Mouse (Mus musculus) stomach, embryonic 14.5 days (tissue): ENCODE data around the gene Rabggta. TPM values are rescaled to one million over a fixed set of nuclear protein-coding genes. Genes with fewer than 3 reads are reported as not detected.
"Not testable (repeated sequence)": the region's sequence is repeated elsewhere in the genome, so short reads cannot be mapped to it uniquely, and the experiment has no call there.

ENCODE experiments used
- ATAC-seq: fragments of 200-750 bp; cut with Nextera tagmentation; 2 replicates; pipeline ENCODE4 v1.8.0; 2017; ENCODE audit warnings: low read depth, moderate TSS enrichment; ENCODE audit not compliant: insufficient number of reproducible peaks, insufficient read depth, low FRiP score
- H3K27ac ChIP-seq: fragments of 300-500 bp; sonication (generic); 2 replicates; pipeline ENCODE4 v1.5.1; 2014; ENCODE audit warnings: mild to moderate bottlenecking, low read length, moderate library complexity, mixed read lengths
- H3K27me3 ChIP-seq: fragments of 300-500 bp; sonication (generic); 2 replicates; pipeline ENCODE4 v1.6.1; 2014; ENCODE audit warnings: low read length, control low read depth, mixed read lengths; ENCODE audit not compliant: control insufficient read depth, insufficient read depth
- H3K36me3 ChIP-seq: fragments of 300-500 bp; sonication (generic); 2 replicates; pipeline ENCODE4 v1.6.1; 2014; ENCODE audit warnings: mild to moderate bottlenecking, control low read depth, low read length, moderate library complexity, mixed read lengths; ENCODE audit not compliant: control insufficient read depth, insufficient read depth
- H3K4me1 ChIP-seq: fragments of 300-500 bp; sonication (generic); 2 replicates; pipeline ENCODE4 v1.6.1; 2014; ENCODE audit warnings: low read length, control low read depth, mixed read lengths; ENCODE audit not compliant: control insufficient read depth, insufficient read depth
- H3K4me2 ChIP-seq: fragments of 300-500 bp; sonication (generic); replicated peaks from 2 replicates; pipeline ENCODE4 v1.6.1; 2014; ENCODE audit warnings: low read depth, low read length, control low read depth
- H3K4me3 ChIP-seq: fragments of 300-500 bp; sonication (generic); 2 replicates; pipeline ENCODE4 v1.5.1; 2014; ENCODE audit warnings: low read depth, low read length, control low read depth
- H3K9ac ChIP-seq: fragments of 300-500 bp; sonication (generic); replicated peaks from 2 replicates; pipeline ENCODE4 v1.6.1; 2014; ENCODE audit warnings: low read depth, mild to moderate bottlenecking, control low read depth, low read length, moderate library complexity, mixed read lengths
- H3K9me3 ChIP-seq: fragments of 300-500 bp; sonication (generic); 2 replicates; pipeline ENCODE4 v1.6.1; 2016; ENCODE audit warnings: low read depth, low read length, control low read depth; ENCODE audit not compliant: control insufficient read depth
- WGBS: fragments of 180-500 bp; shearing (Covaris S2); extraction: QIAGEN DNeasy Blood & Tissue Kit; methylation state at CpG from one replicate; pipeline ENCODE4 v1.1.7; 2014; 5-methylcytosine and 5-hydroxymethylcytosine counted together
- polyA plus RNA-seq: library from polyadenylated mRNA; unstranded; fragments of >200 nt; fragmentation: Nextera tagmentation; extraction: Ambion mirVana; gene quantifications from 2 replicates; pipeline ENCODE4 v1.2.1, GENCODE M21; 2014

Gene Rabggta
- polyA plus RNA-seq, 1 experiment from 2014 or later, result 30.0 TPM

GRCm38 (mm10) chr14:55761163-55761562, 39.1 kb upstream of the Rabggta start, which contains the start of gene Ltb4r2:
Ltb4r2 (plus strand) TSS chr14:55761428.
- Histone ChIP-seq H3K9ac (peak within 1 kb of the TSS; percentile 63), H3K4me3 (peak within 1 kb of the TSS; percentile 47), H3K27ac (no peak within 1 kb of the TSS), H3K9me3 (no peaks in the 10 kb centered on the region), H3K4me1 (peaks cover 6% of the 10 kb centered on the region; the same call in 1 of the 2 replicates), H3K36me3 (no peaks in the 10 kb centered on the region), H3K4me2 (peak within 1 kb of the TSS; percentile 98), H3K27me3 (peaks cover 8% of the 10 kb centered on the region; the same call in 1 of the 2 replicates)
- ATAC-seq, result no peak
- WGBS, result 78% methylated on average over 6 of the region's 6 CpGs

DNA sequence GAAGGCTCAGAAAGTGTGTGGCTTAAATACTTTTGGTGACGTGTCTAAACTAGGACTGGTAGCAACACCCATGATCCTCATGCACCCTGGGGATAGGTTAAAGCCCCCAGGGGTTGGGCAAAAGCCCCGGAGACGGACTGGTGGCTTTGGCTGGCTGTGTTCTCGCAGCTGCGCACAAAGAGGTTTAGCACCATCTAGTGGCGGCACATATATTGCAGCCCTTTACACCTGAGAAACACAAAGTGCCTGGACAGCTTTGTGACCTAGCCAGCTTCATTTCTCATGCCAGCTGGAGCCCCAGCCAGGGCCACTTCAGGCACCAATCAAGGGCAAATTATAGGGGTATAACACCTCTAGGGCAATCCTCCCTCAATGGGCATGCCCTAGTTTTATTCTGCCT, 38.1 kb upstream of the Rabggta start:
- H3K9me3 ChIP-seq, H3K27me3 ChIP-seq, H3K9ac ChIP-seq, H3K27ac ChIP-seq, H3K4me1 ChIP-seq, H3K36me3 ChIP-seq: not testable (repeated sequence)
- peak overlapping the region; percentile 40 for H3K4me2 ChIP-seq
- WGBS, result 2% methylated on average over 6 of the region's 6 CpGs
- ATAC-seq, result peak; percentile 17; the same call in 1 of the 2 replicates
- H3K4me3 ChIP-seq, result 0 out of 2 replicates have a peak overlapping the region, but pooled peaks have one; percentile 8

- Histone ChIP-seq H3K9me3 (no peaks in the 10 kb centered on the region), H3K4me1 (peaks cover 6% of the 10 kb centered on the region; the same call in 1 of the 2 replicates), H3K9ac (no peak within 1 kb of the TSS), H3K4me3 (no peak within 1 kb of the TSS), H3K27me3 (peaks cover 8% of the 10 kb centered on the region; the same call in 1 of the 2 replicates), H3K36me3 (peaks cover 23% of the 10 kb centered on the region), H3K4me2 (peak within 1 kb of the TSS; percentile 3; the same call in 1 of the 2 replicates), H3K27ac (no peak within 1 kb of the TSS)
- 21% methylated on average over 8 of the region's 8 CpGs for WGBS
- peak; percentile 47 for ATAC-seq
Measured at GRCm38 (mm10) chr14:55758363-55758784, 36.3 kb upstream of the Rabggta start, which contains the start of gene Cideb. Cideb (minus strand) TSS chr14:55758458.

DNA sequence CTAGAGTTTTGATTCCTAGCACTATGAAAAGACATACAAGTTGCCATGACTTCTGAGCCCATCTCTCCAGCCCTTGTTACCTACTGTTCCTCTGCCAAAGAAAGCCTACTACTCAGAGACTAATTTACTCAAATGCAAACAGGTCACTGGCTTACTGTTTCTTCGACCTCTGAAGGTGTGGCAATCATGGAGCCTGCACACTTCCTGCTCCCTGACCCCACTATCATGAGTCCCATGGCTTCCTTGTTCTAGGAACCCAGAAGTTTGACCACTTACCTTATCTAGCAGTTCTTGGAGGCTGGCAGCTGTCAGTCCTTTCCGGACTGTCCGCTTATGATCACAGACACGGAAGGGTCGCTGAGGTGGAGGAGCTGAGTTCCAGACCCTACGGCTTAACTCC, 35.5 kb upstream of the Rabggta start:
- Histone ChIP-seq H3K4me3 (no peak overlapping the region), H3K36me3 (peaks cover 31% of the 10 kb centered on the region), H3K27ac (no peak overlapping the region), H3K27me3 (peaks cover 8% of the 10 kb centered on the region; the same call in 1 of the 2 replicates), H3K9ac (no peak overlapping the region), H3K4me2 (no peak overlapping the region), H3K4me1 (peaks cover 6% of the 10 kb centered on the region; the same call in 1 of the 2 replicates), H3K9me3 (no peaks in the 10 kb centered on the region)
- no peak for ATAC-seq
- WGBS, result 82% methylated on average over 6 of the region's 6 CpGs

DNA sequence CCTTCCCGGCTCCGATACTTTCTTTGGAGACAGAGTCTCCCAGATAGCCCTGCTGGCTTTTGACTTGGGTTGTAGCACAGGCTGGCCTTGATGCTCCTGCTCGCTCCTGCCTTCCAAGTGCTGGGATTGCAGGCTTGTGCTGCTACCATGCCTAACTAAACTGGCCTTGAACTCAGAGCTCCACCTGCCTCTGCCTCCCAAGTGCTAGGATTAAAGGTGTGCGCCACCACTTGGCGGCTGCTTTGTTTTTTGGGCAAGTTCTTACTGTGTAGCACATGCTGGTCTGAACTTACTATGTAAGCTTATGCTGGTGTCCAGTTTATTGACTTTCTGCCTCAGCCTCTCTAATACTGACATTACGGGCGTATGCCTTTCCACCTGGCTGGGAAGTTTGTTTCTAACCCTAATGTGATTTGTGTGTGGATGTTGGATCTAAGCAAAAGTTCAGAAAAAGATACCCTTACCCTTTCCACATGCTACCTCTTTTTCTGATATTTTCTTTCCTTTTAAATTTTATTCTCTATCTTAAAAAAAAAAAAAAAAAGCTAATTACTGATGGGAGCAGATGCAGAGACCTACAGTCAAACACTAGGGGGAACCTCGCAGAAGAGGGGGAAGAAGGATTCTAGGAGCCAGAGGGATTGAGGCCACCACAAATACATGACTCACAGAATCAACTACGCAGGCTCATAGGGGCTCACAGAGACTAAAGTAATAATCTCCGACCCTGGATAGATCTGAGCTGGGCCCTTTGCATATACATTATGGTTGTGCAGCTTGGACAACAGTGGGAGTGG, 25.2 kb upstream of the Rabggta start:
- no peak overlapping the region for H3K27ac ChIP-seq
- no peaks in the 10 kb centered on the region for H3K9me3 ChIP-seq
- no peaks in the 10 kb centered on the region for H3K27me3 ChIP-seq
- H3K4me3 ChIP-seq, result no peak overlapping the region; the same call in 1 of the 2 replicates
- peak overlapping the region; percentile 97; the same call in 1 of the 2 replicates for H3K4me2 ChIP-seq
- WGBS, result 89% methylated on average over 10 of the region's 10 CpGs
- H3K4me1 ChIP-seq, result peaks cover 17% of the 10 kb centered on the region; the same call in 1 of the 2 replicates
- ATAC-seq, result no peak
- peaks cover 16% of the 10 kb centered on the region for H3K36me3 ChIP-seq
- H3K9ac ChIP-seq, result no peak overlapping the region

GRCm38 (mm10) chr14:55745861-55746237, 23.8 kb upstream of the Rabggta start:
- 0 out of 2 replicates have a peak overlapping the region, but pooled peaks have one; percentile 18 for H3K27ac ChIP-seq
- peak; percentile 11; the same call in 1 of the 2 replicates for ATAC-seq
- no peaks in the 10 kb centered on the region for H3K27me3 ChIP-seq
- H3K36me3 ChIP-seq, result peaks cover 12% of the 10 kb centered on the region
- peak overlapping the region; percentile 85 for H3K4me3 ChIP-seq
- 0% methylated on average over 31 of the region's 31 CpGs for WGBS
- H3K4me1 ChIP-seq, result peaks cover 17% of the 10 kb centered on the region; the same call in 1 of the 2 replicates
- H3K4me2 ChIP-seq, result peak overlapping the region; percentile 97
- H3K9ac ChIP-seq, result peak overlapping the region; percentile 63
- H3K9me3 ChIP-seq, result no peaks in the 10 kb centered on the region

- Histone ChIP-seq H3K9ac (peak within 1 kb of the TSS; percentile 63), H3K4me3 (peak within 1 kb of the TSS; percentile 85), H3K4me2 (peak within 1 kb of the TSS; percentile 97), H3K9me3 (no peaks in the 10 kb centered on the region), H3K27me3 (no peaks in the 10 kb centered on the region), H3K4me1 (peaks cover 17% of the 10 kb centered on the region; the same call in 1 of the 2 replicates), H3K36me3 (peaks cover 14% of the 10 kb centered on the region; the same call in 1 of the 2 replicates), H3K27ac (0 out of 2 replicates have a peak within 1 kb of the TSS, but pooled peaks have one; percentile 18)
- ATAC-seq, result peak; percentile 77; the same call in 1 of the 2 replicates
- 2% methylated on average over 48 of the region's 48 CpGs for WGBS
Measured at GRCm38 (mm10) chr14:55745180-55745860, 23.3 kb upstream of the Rabggta start, which contains the start of the genes Dhrs1 and Nop9. Dhrs1 (minus strand) TSS chr14:55745690. Nop9 (plus strand) TSS chr14:55745693.

GRCm38 (mm10) chr14:55743711-55744110, 21.6 kb upstream of the Rabggta start:
- H3K4me3 ChIP-seq, result no peak overlapping the region
- peaks cover 25% of the 10 kb centered on the region; the same call in 1 of the 2 replicates for H3K36me3 ChIP-seq
- peak overlapping the region; percentile 11 for H3K4me2 ChIP-seq
- H3K9ac ChIP-seq, result no peak overlapping the region
- no peaks in the 10 kb centered on the region for H3K27me3 ChIP-seq
- 20% methylated on average over 10 of the region's 10 CpGs for WGBS
- no peak overlapping the region for H3K27ac ChIP-seq
- peak; percentile 75 for ATAC-seq
- no peaks in the 10 kb centered on the region for H3K9me3 ChIP-seq
- peaks cover 17% of the 10 kb centered on the region; the same call in 1 of the 2 replicates for H3K4me1 ChIP-seq
